Mouse (Mus musculus) liver, embryonic 14.5 days (tissue): Measurements from ENCODE around the gene Srcin1.

Source experiments
- CTCF ChIP-seq: IDR thresholded peaks from 2 replicates; pipeline ENCODE4 v1.5.1; 2016; ENCODE audit warnings: antibody characterized with exemption, low read depth, control low read depth
- EP300 ChIP-seq: IDR thresholded peaks from 2 replicates; pipeline ENCODE4 v1.6.1; 2016; ENCODE audit warnings: antibody characterized with exemption, low read depth

DNA sequence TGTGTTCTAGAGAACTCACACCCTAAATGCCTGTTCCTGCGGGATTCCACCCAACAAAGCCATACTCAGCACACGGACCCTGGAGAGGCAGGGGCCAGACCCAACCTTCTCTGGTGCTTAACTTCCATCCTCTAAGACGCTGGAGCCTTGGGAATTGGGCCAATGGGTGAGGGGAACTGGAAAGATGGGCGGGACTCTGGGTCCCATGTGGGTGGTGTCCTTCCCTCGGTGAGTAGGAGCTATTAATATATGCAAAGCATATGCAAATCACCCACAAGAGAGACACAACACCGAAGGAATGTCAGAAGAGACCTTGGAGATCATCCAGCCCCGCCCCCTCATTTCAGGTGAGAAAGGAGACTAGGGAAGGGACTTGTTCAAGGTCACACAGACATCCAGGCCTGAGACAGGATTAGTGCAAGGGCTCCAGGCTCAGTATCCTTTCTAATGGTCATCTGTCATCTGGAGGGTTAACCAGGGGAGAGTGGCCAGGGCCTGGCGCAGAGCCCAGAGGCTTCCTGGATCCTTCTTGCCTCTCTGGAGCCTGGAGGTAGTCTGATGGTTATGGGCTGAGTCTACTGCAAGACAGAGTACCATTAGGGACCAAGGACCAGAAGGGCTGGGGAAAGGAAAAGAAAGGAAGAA is 5.4 kb downstream of the Srcin1 start:
- TF ChIP-seq CTCF (no peak), EP300 (no peak)
